Mouse (Mus musculus): Measurements from ENCODE around the gene Ankrd49. TPM values are rescaled to one million over a fixed set of nuclear protein-coding genes. Genes with fewer than 3 reads are reported as not detected.
A peak's percentile ranks its signal among the peaks of the same experiment; 100 is the strongest.

Ankrd49 gene
- total and polyA plus RNA-seq, 3 experiments, result 108 to 139 (median 108) TPM

GRCm38 (mm10) chr9:14739498-14740150 lies 45.0 kb downstream of the Ankrd49 start:
- Histone ChIP-seq H3K4me3 (ENCODE audit: control insufficient read depth in 1 of 2, insufficient read depth in 1 of 2, low read depth in 2 of 2, low read length in 2 of 2) (peak overlapping the region; percentile 72 to 79), H3K9ac (ENCODE audit: control insufficient read depth, low read depth, low read length, poor library complexity, severe bottlenecking) (peak overlapping the region; percentile 78), H3K9me3 (replicated peaks; ENCODE audit: insufficient read depth, low read length) (no peaks in the 10 kb centered on the region), H3K36me3 (ENCODE audit: control insufficient read depth in 1 of 2, insufficient read depth in 2 of 2, low read length in 2 of 2) (peaks cover 0 to 21% of the 10 kb centered on the region in 2 experiments; a peak in 3 of 4 replicates), H3K27ac (ENCODE audit: control insufficient read depth, low read depth, low read length) (peak overlapping the region; percentile 86), H3K27me3 (ENCODE audit: control insufficient read depth in 1 of 2, insufficient read depth in 2 of 2, low read length in 2 of 2) (0 out of 4 replicates have a peak, but pooled peaks cover 0 to 2% of the 10 kb centered on the region in 2 experiments), H3K4me1 (ENCODE audit: control insufficient read depth in 1 of 2, insufficient read depth in 2 of 2, low read length in 2 of 2) (peaks cover 6 to 15% of the 10 kb centered on the region in 2 experiments; a peak in 3 of 4 replicates), H3K79me2 (ENCODE audit: control insufficient read depth, insufficient read depth, low read length, poor library complexity) (peaks cover 13% of the 10 kb centered on the region)
- TF ChIP-seq CHD2 (IDR thresholded peaks at IDR 0.05; ENCODE audit: low read length), result no peak
- no peak for TF ChIP-seq MYC (IDR thresholded peaks at IDR 0.05; ENCODE audit: low read depth, low read length)
- TF ChIP-seq NRF1 (IDR thresholded peaks at IDR 0.05; ENCODE audit: insufficient read depth, low read depth, low read length, poor library complexity, severe bottlenecking), result no peak
- TF ChIP-seq RCOR1 (IDR thresholded peaks at IDR 0.05; ENCODE audit: low read depth, low read length), result no peak; the same call in 1 of the 2 replicates
- peak; percentile 63; the same call in 1 of the 2 replicates for TF ChIP-seq TCF12 (IDR thresholded peaks at IDR 0.05; ENCODE audit: low read depth, low read length)
- TF ChIP-seq MAX (IDR thresholded peaks at IDR 0.05; ENCODE audit: low read length), result no peak
- peak; percentile 94 for TF ChIP-seq ZNF384 (IDR thresholded peaks at IDR 0.05; ENCODE audit: low read depth, low read length)
- no peak for TF ChIP-seq RAD21 (IDR thresholded peaks at IDR 0.05; ENCODE audit: low read depth, low read length)
- no peak for TF ChIP-seq USF1 (IDR thresholded peaks at IDR 0.05; ENCODE audit: low read depth, low read length)
- peak; percentile 89 for TF ChIP-seq ETS1 (IDR thresholded peaks at IDR 0.05; ENCODE audit: low read depth, low read length)
- no peak for TF ChIP-seq SMC3 (IDR thresholded peaks at IDR 0.05; ENCODE audit: low read depth, low read length)
- TF ChIP-seq TBP (IDR thresholded peaks at IDR 0.05; ENCODE audit: low read depth, low read length), result no peak
- no peak for TF ChIP-seq MAZ (IDR thresholded peaks at IDR 0.05; ENCODE audit: low read depth, low read length)
- TF ChIP-seq TAL1 (IDR thresholded peaks at IDR 0.05; ENCODE audit: low read length), result no peak
- peak; percentile 98 for TF ChIP-seq GABPA (IDR thresholded peaks at IDR 0.05; ENCODE audit: low read depth, low read length)
- no peak for TF ChIP-seq UBTF (IDR thresholded peaks at IDR 0.05; ENCODE audit: borderline replicate concordance, insufficient read depth, low read depth, low read length)
- TF ChIP-seq HCFC1 (IDR thresholded peaks at IDR 0.05; ENCODE audit: low read depth, low read length), result no peak
- TF ChIP-seq NELFE (IDR thresholded peaks at IDR 0.05; ENCODE audit: low read depth, low read length), result no peak
- no peak for TF ChIP-seq JUND (IDR thresholded peaks at IDR 0.05; ENCODE audit: low read depth, low read length)
- TF ChIP-seq KAT2A (conservative IDR thresholded peaks at IDR 0.05; ENCODE audit: low read depth, low read length), result no peak
- TF ChIP-seq POLR2A (IDR thresholded peaks at IDR 0.05; ENCODE audit: control insufficient read depth in 1 of 2, insufficient read depth in 1 of 2, low read depth in 1 of 2, low read length in 2 of 2, poor library complexity in 1 of 2), result peak in 1 of 2 experiments; percentile 48; a peak in 1 of 4 replicates
- TF ChIP-seq USF2 (IDR thresholded peaks at IDR 0.05; ENCODE audit: borderline replicate concordance in 1 of 2, insufficient read depth in 1 of 2, low read depth in 1 of 2, low read length in 2 of 2), result no peak
- TF ChIP-seq MEF2A (IDR thresholded peaks at IDR 0.05; ENCODE audit: extremely low read depth, insufficient replicate concordance, low read depth, low read length, poor library complexity, severe bottlenecking), result no peak
- no peak for TF ChIP-seq BHLHE40 (IDR thresholded peaks at IDR 0.05; ENCODE audit: borderline replicate concordance, low read depth, low read length)
- peak; percentile 86 to 95 for TF ChIP-seq EP300 (IDR thresholded peaks at IDR 0.05; ENCODE audit: low read depth in 1 of 2, low read length in 2 of 2)
- TF ChIP-seq CTCF (IDR thresholded peaks at IDR 0.05 in 2 of 3, conservative IDR thresholded peaks at IDR 0.05 in 1 of 3; ENCODE audit: control insufficient read depth in 1 of 3, insufficient read depth in 1 of 3, low read depth in 2 of 3, low read length in 3 of 3, poor library complexity in 1 of 3, severe bottlenecking in 1 of 3), result no peak
- no peak for TF ChIP-seq MYB (IDR thresholded peaks at IDR 0.05; ENCODE audit: low read depth, low read length)
- no peak for TF ChIP-seq E2F4 (IDR thresholded peaks at IDR 0.05; ENCODE audit: borderline replicate concordance, low read depth, low read length)
- TF ChIP-seq GATA1 (IDR thresholded peaks at IDR 0.05; ENCODE audit: low read depth, low read length), result peak; percentile 98
- peak; percentile 23; the same call in 1 of the 2 replicates for TF ChIP-seq SIN3A (IDR thresholded peaks at IDR 0.05; ENCODE audit: low read length)
- TF ChIP-seq MAFK (IDR thresholded peaks at IDR 0.05; ENCODE audit: borderline replicate concordance, low read depth, low read length), result peak; percentile 88
- TF ChIP-seq POLR2AphosphoS5 (IDR thresholded peaks at IDR 0.05; ENCODE audit: borderline replicate concordance, low read depth, low read length), result no peak
- TF ChIP-seq ELF1 (IDR thresholded peaks at IDR 0.05; ENCODE audit: low read depth, low read length), result no peak
- TF ChIP-seq CHD1 (IDR thresholded peaks at IDR 0.05; ENCODE audit: low read depth, low read length), result peak; percentile 57; the same call in 1 of the 2 replicates
- no peak for TF ChIP-seq ZKSCAN1 (IDR thresholded peaks at IDR 0.05; ENCODE audit: low read depth, low read length)
- TF ChIP-seq POLR2AphosphoS2 (IDR thresholded peaks at IDR 0.05; ENCODE audit: low read length), result no peak; the same call in 1 of the 2 replicates
- DNase-seq (ENCODE audit: low read depth, low spot score), result peak; percentile 83

Measured in MEL (cell line).